Mouse (Mus musculus) forebrain, embryonic 11.5 days (tissue): ENCODE measurements at regions not wholly inside any gene's neighbourhood (a gene's known extent, or its start where the extent isn't known, plus 50 kb on each side); places are given as distances from the start of the nearest gene placed in this dataset.

Source experiments
- ATAC-seq: fragments of 200-750 bp; cut with Nextera tagmentation; replicated peaks from 2 replicates; pipeline ENCODE4 v1.8.0; 2017; ENCODE audit warnings: moderate TSS enrichment; ENCODE audit not compliant: low FRiP score
- DNase-seq: peaks from one replicate; pipeline ENCODE4 v3.0.0-alpha.2; 2017; ENCODE audit warnings: low spot score
- H3K27ac ChIP-seq: fragments of 300-500 bp; sonication (generic); 2 replicates; pipeline ENCODE4 v1.5.1; 2014; ENCODE audit warnings: low read depth, low read length
- H3K27me3 ChIP-seq: fragments of 300-500 bp; sonication (generic); 2 replicates; pipeline ENCODE4 v1.6.1; 2014; ENCODE audit warnings: mild to moderate bottlenecking, low read length, mixed read lengths; ENCODE audit not compliant: control insufficient read depth, insufficient read depth
- H3K36me3 ChIP-seq: fragments of 300-500 bp; sonication (generic); 2 replicates; pipeline ENCODE4 v1.6.1; 2014; ENCODE audit warnings: mild to moderate bottlenecking, low read length, moderate library complexity, mixed read lengths; ENCODE audit not compliant: control insufficient read depth, insufficient read depth
- H3K4me1 ChIP-seq: fragments of 300-500 bp; sonication (generic); replicated peaks from 2 replicates; pipeline ENCODE4 v1.6.1; 2014; ENCODE audit warnings: low read length, mixed read lengths; ENCODE audit not compliant: control insufficient read depth, insufficient read depth
- H3K4me2 ChIP-seq: fragments of 300-500 bp; sonication (generic); 2 replicates; pipeline ENCODE4 v1.6.1; 2014; ENCODE audit warnings: low read depth, mild to moderate bottlenecking, low read length, moderate library complexity, mixed read lengths; ENCODE audit not compliant: severe bottlenecking
- H3K4me3 ChIP-seq: fragments of 300-500 bp; sonication (generic); 2 replicates; pipeline ENCODE4 v1.5.1; 2014; ENCODE audit warnings: low read depth, low read length
- H3K9ac ChIP-seq: fragments of 300-500 bp; sonication (generic); 2 replicates; pipeline ENCODE4 v1.6.1; 2014; ENCODE audit warnings: low read length
- H3K9me3 ChIP-seq: fragments of 300-500 bp; sonication (generic); 2 replicates; pipeline ENCODE4 v1.6.1; 2016; ENCODE audit warnings: low read length, mixed read lengths; ENCODE audit not compliant: control insufficient read depth
- whole genome bisulfite sequencing: fragments of 180-500 bp; shearing (Covaris S2); extraction: QIAGEN DNeasy Blood & Tissue Kit; methylation state at CpG from one replicate; pipeline ENCODE4 v1.1.7; 2014; 5-methylcytosine and 5-hydroxymethylcytosine counted together

DNA sequence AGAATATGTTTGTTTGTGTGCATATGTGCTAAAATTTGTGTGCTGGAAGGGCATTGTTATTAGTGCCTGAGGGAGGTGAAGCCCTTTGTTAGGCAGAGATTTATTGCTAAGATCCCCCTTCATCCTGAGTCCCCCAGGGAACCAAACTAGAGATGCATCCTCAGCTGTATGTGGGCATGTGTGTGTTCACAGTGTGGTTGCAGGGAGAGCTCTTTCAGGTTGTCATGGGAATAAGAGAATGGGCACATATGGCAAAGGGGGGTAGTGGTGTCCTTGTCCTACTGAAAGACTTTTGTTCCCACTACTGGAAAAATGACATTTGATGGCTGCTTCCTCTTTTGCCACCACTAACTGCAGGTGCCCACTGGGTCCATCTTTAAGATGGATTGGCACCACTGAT lies 320.4 kb upstream of the Cxcr4 start:
- Histone ChIP-seq H3K36me3 (no peaks in the 10 kb centered on the region), H3K4me1 (no peaks in the 10 kb centered on the region), H3K9ac (no peak overlapping the region), H3K27ac (no peak overlapping the region), H3K9me3 (no peaks in the 10 kb centered on the region), H3K27me3 (no peaks in the 10 kb centered on the region), H3K4me3 (no peak overlapping the region), H3K4me2 (no peak overlapping the region)
- DNase-seq (no peak), ATAC-seq (no peak)

DNA sequence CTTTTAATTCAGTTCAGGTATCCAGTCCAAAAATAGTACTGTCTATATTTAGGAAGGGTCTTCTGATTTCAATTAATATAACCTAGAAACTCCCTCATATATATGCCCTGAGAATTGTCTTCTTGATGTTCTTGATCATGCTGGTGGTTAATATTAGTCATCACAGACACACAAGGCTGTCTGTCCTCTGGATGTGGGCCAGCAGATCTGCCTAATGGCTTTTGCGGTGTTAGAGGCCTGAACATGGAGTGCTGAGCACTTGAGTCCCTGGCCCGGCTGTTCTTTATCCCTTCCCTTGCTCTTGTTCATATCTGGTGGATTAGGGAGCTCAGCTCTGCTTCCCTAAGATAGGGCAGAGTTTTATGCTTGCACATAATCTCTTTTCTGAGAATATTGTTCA lies 315.5 kb upstream of the Cxcr4 start:
- 87% methylated on average over 2 of the region's 2 CpGs for WGBS

DNA sequence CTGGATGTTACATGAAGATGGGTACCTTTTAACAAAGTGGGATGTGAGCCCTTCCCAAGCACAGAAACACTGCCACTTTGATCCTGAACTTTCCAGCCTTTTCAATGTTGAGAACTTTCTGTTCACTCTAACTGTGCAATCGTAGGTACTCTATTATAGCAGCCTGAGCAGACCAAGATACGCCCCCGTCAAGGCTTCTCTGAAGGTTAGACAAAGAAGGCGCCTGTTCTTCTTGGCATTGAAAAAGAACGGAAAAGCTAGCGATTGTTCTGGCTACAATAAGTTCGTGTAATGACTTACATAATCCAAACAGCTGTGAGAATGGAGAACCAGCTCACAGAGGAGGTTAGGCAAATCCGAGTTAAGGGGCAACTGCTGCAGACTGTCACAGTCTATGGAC lies 305.9 kb upstream of the Cxcr4 start:
- Histone ChIP-seq H3K9ac (no peak overlapping the region), H3K27ac (no peak overlapping the region), H3K4me1 (no peaks in the 10 kb centered on the region), H3K36me3 (no peaks in the 10 kb centered on the region), H3K4me3 (no peak overlapping the region), H3K27me3 (no peaks in the 10 kb centered on the region), H3K4me2 (no peak overlapping the region), H3K9me3 (no peaks in the 10 kb centered on the region)
- no peak for DNase-seq
- WGBS = 64% methylated on average over 8 of the region's 8 CpGs
- ATAC-seq = no peak

More for the DNA sequence above, 315.5 kb upstream of the Cxcr4 start:
- H3K36me3 ChIP-seq = no peaks in the 10 kb centered on the region
- H3K4me1 ChIP-seq = no peaks in the 10 kb centered on the region
- DNase-seq (no peak), ATAC-seq (no peak)
- no peaks in the 10 kb centered on the region for H3K9me3 ChIP-seq
- H3K27ac ChIP-seq = no peak overlapping the region
- H3K9ac ChIP-seq = no peak overlapping the region
- no peaks in the 10 kb centered on the region for H3K27me3 ChIP-seq
- H3K4me3 ChIP-seq = no peak overlapping the region
- H3K4me2 ChIP-seq = no peak overlapping the region

DNA sequence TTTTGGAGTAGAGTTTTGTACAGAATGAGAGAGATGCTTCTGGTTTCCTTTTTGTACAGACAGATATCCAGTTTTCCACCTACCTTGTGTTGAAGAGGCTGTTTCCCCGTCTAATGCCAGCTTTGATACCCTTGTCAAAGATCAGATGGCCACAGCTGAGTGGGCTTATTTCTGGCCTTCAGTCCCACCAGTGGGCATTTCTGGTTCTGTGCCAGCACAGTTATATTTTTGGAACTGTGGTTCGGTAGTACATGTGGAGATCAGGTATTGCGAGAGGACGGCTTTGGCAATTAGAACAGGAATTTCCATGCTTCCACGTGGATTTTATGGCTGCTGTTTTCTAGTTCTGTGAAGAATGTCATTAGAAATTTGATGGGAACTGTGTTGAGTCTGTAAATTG lies 302.5 kb upstream of the Cxcr4 start:
- Histone ChIP-seq H3K4me2 (no peak overlapping the region), H3K27me3 (no peaks in the 10 kb centered on the region), H3K4me3 (no peak overlapping the region), H3K27ac (no peak overlapping the region), H3K36me3 (no peaks in the 10 kb centered on the region), H3K9ac (no peak overlapping the region), H3K4me1 (no peaks in the 10 kb centered on the region), H3K9me3 (no peaks in the 10 kb centered on the region)
- ATAC-seq (no peak), DNase-seq (no peak)
- WGBS = 90% methylated on average over 5 of the region's 5 CpGs

DNA sequence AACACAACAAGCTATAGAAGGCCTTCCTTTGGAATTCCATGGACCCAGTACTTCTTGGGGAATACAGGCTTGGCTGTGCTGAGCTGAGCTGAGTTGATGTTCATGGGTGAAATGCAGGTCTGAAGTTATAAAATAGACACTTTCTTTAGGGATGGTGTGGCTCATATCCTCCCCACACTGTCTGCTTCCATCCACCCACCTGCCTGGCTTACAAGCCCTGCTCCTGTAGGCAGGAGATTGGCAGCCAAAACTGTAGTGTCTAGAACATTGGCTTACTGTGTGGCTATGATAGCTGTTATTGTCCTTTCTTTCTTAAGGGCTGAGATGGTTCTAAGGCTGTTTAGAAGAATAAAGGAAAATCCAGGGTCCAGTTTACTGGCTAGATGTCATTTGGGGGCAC lies 286.2 kb upstream of the Cxcr4 start:
- no peak overlapping the region for H3K4me3 ChIP-seq
- no peaks in the 10 kb centered on the region for H3K9me3 ChIP-seq
- no peaks in the 10 kb centered on the region for H3K27me3 ChIP-seq
- H3K4me1 ChIP-seq = no peaks in the 10 kb centered on the region
- H3K36me3 ChIP-seq = no peaks in the 10 kb centered on the region
- ATAC-seq (no peak), DNase-seq (no peak)
- H3K27ac ChIP-seq = no peak overlapping the region
- H3K9ac ChIP-seq = no peak overlapping the region
- no peak overlapping the region for H3K4me2 ChIP-seq

DNA sequence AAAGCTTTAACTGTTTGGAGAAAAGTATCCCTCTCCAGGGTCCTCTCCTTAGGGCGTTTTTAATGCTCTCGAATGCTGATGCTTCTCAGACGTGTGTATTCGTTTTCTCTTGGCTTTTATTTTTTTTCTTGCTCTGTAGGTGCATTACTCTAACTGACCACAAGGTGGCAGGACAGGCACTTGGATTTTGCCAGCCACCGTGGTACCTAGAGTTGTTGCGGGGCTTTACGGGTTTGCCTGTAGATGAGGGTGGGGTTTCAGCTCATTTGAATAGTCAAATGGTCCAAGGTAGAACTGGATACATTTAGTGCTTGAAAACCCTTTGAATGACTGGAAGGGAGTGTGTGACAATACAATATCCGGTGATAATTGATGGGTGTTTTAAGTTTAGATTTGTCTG lies 283.2 kb upstream of the Cxcr4 start:
- Histone ChIP-seq H3K4me1 (no peaks in the 10 kb centered on the region), H3K27ac (no peak overlapping the region), H3K27me3 (no peaks in the 10 kb centered on the region), H3K4me3 (no peak overlapping the region), H3K9ac (no peak overlapping the region), H3K9me3 (no peaks in the 10 kb centered on the region), H3K4me2 (no peak overlapping the region), H3K36me3 (no peaks in the 10 kb centered on the region)
- 13% methylated on average over 8 of the region's 8 CpGs for WGBS
- DNase-seq (peak; percentile 72), ATAC-seq (peak; percentile 73)

DNA sequence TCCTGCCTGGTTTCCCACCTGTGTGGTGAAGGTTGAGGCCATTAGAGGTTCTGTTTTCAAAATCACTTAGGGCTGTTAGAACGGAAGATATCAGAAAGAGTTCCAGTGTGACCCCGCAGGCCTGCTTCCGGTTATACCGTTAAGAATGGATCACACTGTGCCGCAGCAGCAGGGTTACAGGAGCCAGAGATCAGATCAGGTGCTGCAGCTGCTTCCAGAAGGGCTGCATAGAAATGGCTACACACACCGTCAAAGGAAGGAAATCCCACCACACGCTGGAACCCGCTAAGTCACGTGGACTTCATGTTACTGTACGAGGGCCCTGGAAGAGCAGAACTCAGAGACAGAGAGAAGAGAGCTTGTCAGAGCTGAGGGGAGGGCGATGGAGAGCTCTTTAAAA lies 282.1 kb upstream of the Cxcr4 start:
- Histone ChIP-seq H3K4me2 (no peak overlapping the region), H3K9me3 (no peaks in the 10 kb centered on the region), H3K36me3 (no peaks in the 10 kb centered on the region), H3K4me3 (no peak overlapping the region), H3K4me1 (no peaks in the 10 kb centered on the region), H3K27me3 (no peaks in the 10 kb centered on the region), H3K27ac (no peak overlapping the region), H3K9ac (no peak overlapping the region)
- ATAC-seq (no peak), DNase-seq (no peak)
- 87% methylated on average over 11 of the region's 11 CpGs for WGBS

DNA sequence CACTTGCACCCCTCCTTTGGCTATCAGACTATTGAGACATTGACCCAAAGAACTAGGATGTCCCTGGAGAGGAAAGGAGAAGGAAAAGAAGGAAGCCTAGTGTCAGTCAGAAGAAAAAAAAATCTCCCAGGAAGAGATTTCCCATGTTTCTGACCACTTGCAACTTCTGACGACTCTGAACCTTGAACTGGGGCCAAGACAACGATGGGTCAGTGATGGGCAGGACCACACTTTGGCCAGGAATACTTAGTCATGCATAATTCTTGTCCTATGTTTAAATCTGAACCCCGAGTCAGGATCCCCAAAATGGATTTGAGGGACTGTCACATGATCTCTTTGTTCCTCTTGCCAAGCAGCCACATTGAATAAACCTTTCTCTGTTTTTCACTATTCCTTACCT lies 276.7 kb upstream of the Cxcr4 start:
- H3K27me3 ChIP-seq = no peaks in the 10 kb centered on the region
- no peaks in the 10 kb centered on the region for H3K36me3 ChIP-seq
- no peaks in the 10 kb centered on the region for H3K9me3 ChIP-seq
- no peak overlapping the region for H3K4me2 ChIP-seq
- DNase-seq (no peak), ATAC-seq (no peak)
- no peak overlapping the region for H3K9ac ChIP-seq
- WGBS = 77% methylated on average over 3 of the region's 3 CpGs
- H3K27ac ChIP-seq = no peak overlapping the region
- no peaks in the 10 kb centered on the region for H3K4me1 ChIP-seq
- no peak overlapping the region for H3K4me3 ChIP-seq

DNA sequence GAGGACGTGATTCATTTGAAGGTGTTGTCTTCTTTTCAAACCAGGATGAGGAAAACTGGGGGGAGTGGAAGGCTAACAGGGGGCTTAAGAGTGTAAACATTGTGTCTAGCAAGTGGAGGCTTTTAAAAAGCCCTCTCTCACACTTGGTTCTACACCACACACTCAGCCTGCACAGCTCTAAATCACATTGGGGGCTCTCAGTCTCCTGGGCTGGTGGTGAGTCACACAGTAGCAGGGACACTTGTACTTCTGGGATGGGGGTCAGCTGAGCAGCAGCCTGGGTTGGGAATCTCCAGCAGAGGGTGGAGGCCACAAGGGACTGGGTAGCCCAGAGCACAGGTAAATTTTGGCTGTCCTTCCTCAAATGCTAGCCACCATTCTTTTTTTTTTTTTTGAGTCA lies 268.4 kb upstream of the Cxcr4 start:
- ATAC-seq = peak; percentile 47

More for the DNA sequence above, 268.4 kb upstream of the Cxcr4 start:
- Histone ChIP-seq H3K27me3 (no peaks in the 10 kb centered on the region), H3K4me2 (peak overlapping the region; percentile 15; the same call in 1 of the 2 replicates), H3K9me3 (no peaks in the 10 kb centered on the region), H3K4me3 (no peak overlapping the region), H3K27ac (peak overlapping the region; percentile 48), H3K4me1 (peaks cover 8% of the 10 kb centered on the region), H3K9ac (no peak overlapping the region), H3K36me3 (no peaks in the 10 kb centered on the region)
- DNase-seq = no peak
- 0% methylated on average over 1 of the region's 1 CpGs for WGBS
